Mouse (Mus musculus): ENCODE data around the gene En2. TPM values are rescaled to one million over a fixed set of nuclear protein-coding genes. Genes with fewer than 3 reads are reported as not detected.

The En2 gene
- polyA plus RNA-seq (2021; fragmentation: Nextera tagmentation) = not detected in 2 replicates
- long read RNA-seq, experiment 1 = 0 reads
- long read RNA-seq, experiment 2, partial matches to known transcripts = 0 of 3 reads
- long read RNA-seq, experiment 2, other reads (novel, unspliced or antisense) = 1 of 3 reads

DNA sequence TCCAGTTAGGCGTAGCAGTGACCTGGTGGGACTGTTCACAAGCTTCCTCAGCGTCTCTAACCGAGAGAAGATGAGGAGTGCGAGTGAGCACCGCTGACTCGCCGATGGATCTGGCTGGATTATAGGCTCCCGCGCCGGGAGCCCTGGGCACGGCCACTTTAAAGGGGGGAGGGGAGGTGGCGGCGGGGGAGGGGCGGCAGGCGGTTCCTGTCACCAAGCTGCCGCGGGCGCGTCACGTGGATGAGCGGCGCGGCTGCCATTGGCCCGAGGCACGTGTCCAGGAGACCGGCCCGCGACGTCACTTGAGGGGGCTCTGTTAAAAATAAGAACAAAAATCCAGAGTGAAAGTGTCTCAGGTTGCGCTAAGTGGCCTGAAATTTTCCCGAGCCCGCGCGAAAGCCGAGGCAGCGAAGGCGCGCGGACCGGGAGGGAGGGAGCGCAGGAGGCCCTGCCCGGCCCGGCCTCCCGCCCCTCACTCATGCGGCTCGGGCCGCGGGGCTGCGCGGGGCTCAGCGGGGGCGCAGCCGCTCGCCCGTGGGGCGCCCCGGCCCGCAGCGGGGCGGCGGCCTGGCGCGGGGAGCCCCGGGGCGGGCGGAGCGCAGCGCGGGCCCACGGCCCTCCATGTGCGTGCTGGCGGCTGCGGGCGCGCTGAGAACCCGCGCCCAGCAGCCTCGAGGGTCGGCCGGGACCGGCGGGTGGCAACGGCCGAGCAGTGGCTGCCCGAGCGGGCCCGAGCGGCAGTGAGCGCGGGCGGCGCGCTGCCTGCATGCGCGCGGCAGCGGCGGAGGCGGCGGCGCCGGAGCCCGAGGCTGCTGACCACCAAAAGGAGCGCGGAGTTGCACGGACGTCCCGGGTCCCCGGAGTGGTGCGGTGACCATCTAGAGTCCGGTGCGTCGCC lies at the start of gene En2:
TSS of gene En2 (plus strand) at position 337 of the 898 bp plus-strand sequence.

Other genes with a start within 250 kb of the En2 start
- 90.5 and 119 TPM in 2 replicates for gene Insig1, start 94.3 kb upstream of the En2 start, polyA plus RNA-seq (2021; fragmentation: Nextera tagmentation)
- not detected in 2 replicates for gene Cnpy1, start 80.1 kb downstream of the En2 start, polyA plus RNA-seq (2021; fragmentation: Nextera tagmentation)
- 5.9 and 7.8 TPM in 2 replicates for gene Rbm33, start 151.4 kb downstream of the En2 start, polyA plus RNA-seq (2021; fragmentation: Nextera tagmentation)